Mouse (Mus musculus) erythroblast, embryonic 14.5 days (primary cell): ENCODE data around the gene Prc1.

Experiments used
- GATA1 ChIP-seq: IDR thresholded peaks from 2 replicates; pipeline ENCODE4 v1.6.1; 2012; ENCODE audit warnings: low read length, inconsistent platforms, mixed read lengths
- TAL1 ChIP-seq: IDR thresholded peaks from 3 replicates; pipeline ENCODE4 v1.6.1; 2012; ENCODE audit warnings: low read length, inconsistent platforms, mixed read lengths

DNA sequence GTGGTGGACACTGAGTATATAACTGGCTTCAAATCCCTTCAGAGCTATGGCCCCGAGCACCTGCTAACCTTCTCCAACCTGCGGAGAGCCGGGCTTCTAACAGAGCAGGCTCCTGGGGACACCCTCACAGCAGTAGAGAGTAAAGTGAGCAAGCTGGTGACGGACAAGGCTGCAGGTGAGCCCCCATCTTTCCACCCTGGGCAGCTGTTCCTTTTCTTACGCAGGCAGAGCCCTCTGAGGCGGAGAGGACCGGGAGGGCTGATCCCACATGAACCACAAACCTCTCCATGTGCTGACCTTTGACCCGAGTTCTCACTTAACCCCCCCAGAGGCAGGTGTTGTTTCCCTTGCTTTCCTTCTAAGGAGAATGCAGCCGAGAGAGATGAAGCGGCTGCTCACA, 6.5 kb upstream of the Prc1 start:
- TF ChIP-seq GATA1 (no peak), TAL1 (no peak)
